Mouse (Mus musculus) lung, embryonic 14.5 days (tissue): ENCODE data around the gene Mcl1. TPM values are rescaled to one million over a fixed set of nuclear protein-coding genes. Genes with fewer than 3 reads are reported as not detected.
A peak's percentile ranks its signal among the peaks of the same experiment; 100 is the strongest.
"Not testable (repeated sequence)": the region's sequence is repeated elsewhere in the genome, so short reads cannot be mapped to it uniquely, and the experiment has no call there.

Experiments used
- ATAC-seq: fragments of 200-750 bp; cut with Nextera tagmentation; 2 replicates; pipeline ENCODE4 v1.8.0; 2017; ENCODE audit warnings: mild to moderate bottlenecking, moderate TSS enrichment, moderate library complexity; ENCODE audit not compliant: insufficient read depth
- DNase-seq: peaks from one replicate; pipeline ENCODE4 v3.0.0-alpha.2; 2015
- H3K27ac ChIP-seq: fragments of 300-500 bp; sonication (generic); 2 replicates; pipeline ENCODE4 v1.5.1; 2014; ENCODE audit warnings: low read depth, mild to moderate bottlenecking, moderate library complexity
- H3K27me3 ChIP-seq: fragments of 300-500 bp; sonication (generic); 2 replicates; pipeline ENCODE4 v1.6.1; 2014; ENCODE audit warnings: low read length, control low read depth; ENCODE audit not compliant: insufficient read depth
- H3K36me3 ChIP-seq: fragments of 300-500 bp; sonication (generic); 2 replicates; pipeline ENCODE4 v1.6.1; 2014; ENCODE audit warnings: control low read depth; ENCODE audit not compliant: insufficient read depth
- H3K4me1 ChIP-seq: fragments of 300-500 bp; sonication (generic); 2 replicates; pipeline ENCODE4 v1.6.1; 2014; ENCODE audit warnings: antibody characterized with exemption, control low read depth; ENCODE audit not compliant: insufficient read depth
- H3K4me2 ChIP-seq: fragments of 300-500 bp; sonication (generic); 2 replicates; pipeline ENCODE4 v1.6.1; 2014; ENCODE audit warnings: mild to moderate bottlenecking
- H3K4me3 ChIP-seq: fragments of 300-500 bp; sonication (generic); 2 replicates; pipeline ENCODE4 v1.5.1; 2014; ENCODE audit warnings: low read depth, low read length
- H3K9ac ChIP-seq: fragments of 300-500 bp; sonication (generic); 2 replicates; pipeline ENCODE4 v1.6.1; 2014
- H3K9me3 ChIP-seq: fragments of 300-500 bp; sonication (generic); 2 replicates; pipeline ENCODE4 v1.6.1; 2016; ENCODE audit warnings: low read depth, low read length, control low read depth
- CTCF ChIP-seq: IDR thresholded peaks from 2 replicates; pipeline ENCODE4 v1.5.1; 2016; ENCODE audit warnings: antibody characterized with exemption, low read depth
- WGBS: fragments of 180-500 bp; shearing (Covaris S2); extraction: QIAGEN DNeasy Blood & Tissue Kit; methylation state at CpG from one replicate; pipeline ENCODE4 v1.1.7; 2014; 5-methylcytosine and 5-hydroxymethylcytosine counted together
- polyA plus RNA-seq: library from polyadenylated mRNA; unstranded; fragments of >200 nt; fragmentation: Nextera tagmentation; extraction: Ambion mirVana; gene quantifications from 2 replicates; pipeline ENCODE4 v1.2.1, GENCODE M21; 2014

Mcl1 gene
- polyA plus RNA-seq, 1 experiment from 2014 or later, result 82.3 TPM

- 58% methylated on average over 7 of the region's 7 CpGs for WGBS
- H3K27ac ChIP-seq, result peak overlapping the region; percentile 94
- H3K4me1 ChIP-seq, result peaks cover 36% of the 10 kb centered on the region
- H3K9ac ChIP-seq, result peak overlapping the region; percentile 21; the same call in 1 of the 2 replicates
- no peak for DNase-seq
- peaks cover 27% of the 10 kb centered on the region for H3K36me3 ChIP-seq
- H3K4me3 ChIP-seq, result no peak overlapping the region
- H3K27me3 ChIP-seq, result no peaks in the 10 kb centered on the region
- no peaks in the 10 kb centered on the region for H3K9me3 ChIP-seq
- H3K4me2 ChIP-seq, result peak overlapping the region; percentile 42; the same call in 1 of the 2 replicates
- ATAC-seq, result no peak
- TF ChIP-seq CTCF, result no peak
Measured at GRCm38 (mm10) chr3:95668589-95669308, 10.2 kb downstream of the Mcl1 start.

- Histone ChIP-seq H3K4me2 (no peak overlapping the region), H3K27ac (peak overlapping the region; percentile 94; the same call in 1 of the 2 replicates), H3K4me1 (peaks cover 41% of the 10 kb centered on the region), H3K9ac (no peak overlapping the region), H3K4me3 (no peak overlapping the region), H3K27me3 (no peaks in the 10 kb centered on the region), H3K9me3 (no peaks in the 10 kb centered on the region), H3K36me3 (peaks cover 21% of the 10 kb centered on the region)
- ATAC-seq (no peak), DNase-seq (no peak)
- no peak for TF ChIP-seq CTCF
- 81% methylated on average over 3 of the region's 3 CpGs for WGBS
Measured at GRCm38 (mm10) chr3:95669309-95669665, 10.7 kb downstream of the Mcl1 start.

- not testable (repeated sequence) for H3K9me3 ChIP-seq, H3K4me2 ChIP-seq, DNase-seq, H3K36me3 ChIP-seq, ATAC-seq, H3K27ac ChIP-seq, H3K27me3 ChIP-seq, H3K9ac ChIP-seq, H3K4me3 ChIP-seq
- WGBS, result 89% methylated on average over 3 of the region's 3 CpGs
- H3K4me1 ChIP-seq, result peaks cover 46% of the 10 kb centered on the region
Measured at GRCm38 (mm10) chr3:95670419-95670818, 11.8 kb downstream of the Mcl1 start.

- no peak overlapping the region for H3K4me2 ChIP-seq
- H3K27me3 ChIP-seq, result no peaks in the 10 kb centered on the region
- DNase-seq, result no peak
- no peak for TF ChIP-seq CTCF
- peaks cover 8% of the 10 kb centered on the region; the same call in 1 of the 2 replicates for H3K36me3 ChIP-seq
- H3K9me3 ChIP-seq, result no peaks in the 10 kb centered on the region
- no peak overlapping the region for H3K4me3 ChIP-seq
- 67% methylated on average over 5 of the region's 5 CpGs for WGBS
- no peak for ATAC-seq
- H3K27ac ChIP-seq, result 0 out of 2 replicates have a peak overlapping the region, but pooled peaks have one; percentile 0
- peaks cover 44% of the 10 kb centered on the region for H3K4me1 ChIP-seq
- no peak overlapping the region for H3K9ac ChIP-seq
Measured at GRCm38 (mm10) chr3:95671201-95671600, 12.6 kb downstream of the Mcl1 start.

- no peak for TF ChIP-seq CTCF
- Histone ChIP-seq H3K4me3 (no peak overlapping the region), H3K9ac (no peak overlapping the region; the same call in 1 of the 2 replicates)
Measured at GRCm38 (mm10) chr3:95672461-95672860, 13.9 kb downstream of the Mcl1 start.

GRCm38 (mm10) chr3:95672861-95673706 is 14.5 kb downstream of the Mcl1 start:
- Histone ChIP-seq H3K9me3 (no peaks in the 10 kb centered on the region), H3K4me1 (peaks cover 37% of the 10 kb centered on the region), H3K27me3 (no peaks in the 10 kb centered on the region), H3K9ac (peak overlapping the region; percentile 54), H3K27ac (peak overlapping the region; percentile 93), H3K4me3 (peak overlapping the region; percentile 14), H3K4me2 (peak overlapping the region; percentile 54), H3K36me3 (peaks cover 8% of the 10 kb centered on the region; the same call in 1 of the 2 replicates)
- no peak for TF ChIP-seq CTCF
- WGBS, result 29% methylated on average over 10 of the region's 10 CpGs
- ATAC-seq, result no peak
- peak; percentile 46 for DNase-seq

More at GRCm38 (mm10) chr3:95672461-95672860, 13.9 kb downstream of the Mcl1 start:
- no peaks in the 10 kb centered on the region for H3K9me3 ChIP-seq
- 39% methylated on average over 3 of the region's 3 CpGs for WGBS
- no peak overlapping the region for H3K4me2 ChIP-seq
- peak overlapping the region; percentile 93 for H3K27ac ChIP-seq
- DNase-seq (no peak), ATAC-seq (no peak)
- no peaks in the 10 kb centered on the region for H3K27me3 ChIP-seq
- H3K4me1 ChIP-seq, result peaks cover 42% of the 10 kb centered on the region
- H3K36me3 ChIP-seq, result peaks cover 8% of the 10 kb centered on the region; the same call in 1 of the 2 replicates
